Comparison of ENCODE assay signal across 15 mouse cellular contexts in genomic region chr2:90525807-90526206, GRCm38 (mm10). TPM values are rescaled to one million over a fixed set of nuclear protein-coding genes. Genes with fewer than 3 reads are reported as not detected.
A peak's percentile ranks its signal among the peaks of the same experiment; 100 is the strongest.
DNase-seq lines count a peak whose midpoint lies in the region; ATAC-seq and TF ChIP-seq lines count a peak whose summit lies in the region.
"Had no signal": no experiment of that assay in that cellular context is flagged by ENCODE, and none has a peak within 500 bp of the region (broad histone marks: within the 10 kb centered on the region; RNA-seq: fewer than 3 reads in every experiment).

No protein-coding gene starts in this region.

- peaks cover 29% of the 10 kb centered on the region for H3K4me1 ChIP-seq in hindbrain, embryonic 15.5 days (replicated peaks)
- peaks cover 11% of the 10 kb centered on the region; the same call in 1 of the 2 replicates for H3K4me1 ChIP-seq in hindbrain, embryonic 12.5 days
- H3K4me1 ChIP-seq in lung, postnatal 0 days (ENCODE audit: insufficient read depth, low read depth, low read length): peaks cover 5% of the 10 kb centered on the region; the same call in 1 of the 2 replicates
- peaks cover 21% of the 10 kb centered on the region for H3K4me1 ChIP-seq in hindbrain, embryonic 16.5 days (ENCODE audit: control insufficient read depth, insufficient read depth, low read depth, low read length)
- peaks cover 24% of the 10 kb centered on the region for H3K4me1 ChIP-seq in stomach, embryonic 15.5 days
- H3K4me1 ChIP-seq in heart, embryonic 10.5 days: 0 out of 2 replicates have a peak, but pooled peaks cover 3% of the 10 kb centered on the region

- no peaks in the 10 kb centered on the region for H3K9me3 ChIP-seq in hindbrain, embryonic 15.5 days
- H3K9me3 ChIP-seq in hindbrain, embryonic 12.5 days (replicated peaks): no peaks in the 10 kb centered on the region
- H3K9me3 ChIP-seq in lung, postnatal 0 days (ENCODE audit: low read length): no peaks in the 10 kb centered on the region
- no peaks in the 10 kb centered on the region for H3K9me3 ChIP-seq in hindbrain, embryonic 16.5 days (ENCODE audit: control insufficient read depth, low read length)
- no peaks in the 10 kb centered on the region for H3K9me3 ChIP-seq in stomach, embryonic 15.5 days
- no peaks in the 10 kb centered on the region for H3K9me3 ChIP-seq in heart, embryonic 10.5 days
- H3K9me3 ChIP-seq: neural tube, embryonic 12.5 days had no signal

- no peaks in the 10 kb centered on the region for H3K27me3 ChIP-seq in hindbrain, embryonic 15.5 days
- no peaks in the 10 kb centered on the region for H3K27me3 ChIP-seq in hindbrain, embryonic 12.5 days
- H3K27me3 ChIP-seq in lung, postnatal 0 days (replicated peaks; ENCODE audit: insufficient read depth, low read length): no peaks in the 10 kb centered on the region
- H3K27me3 ChIP-seq in hindbrain, embryonic 16.5 days (replicated peaks; ENCODE audit: control insufficient read depth, insufficient read depth, low read length): no peaks in the 10 kb centered on the region
- H3K27me3 ChIP-seq in stomach, embryonic 15.5 days (replicated peaks): no peaks in the 10 kb centered on the region
- no peaks in the 10 kb centered on the region for H3K27me3 ChIP-seq in heart, embryonic 10.5 days (ENCODE audit: insufficient read depth, poor library complexity, severe bottlenecking)
- H3K27me3 ChIP-seq: neural tube, embryonic 12.5 days had no signal

- H3K36me3 ChIP-seq in hindbrain, embryonic 15.5 days: no peaks in the 10 kb centered on the region
- no peaks in the 10 kb centered on the region for H3K36me3 ChIP-seq in hindbrain, embryonic 12.5 days
- H3K36me3 ChIP-seq in lung, postnatal 0 days (ENCODE audit: insufficient read depth, low read length): no peaks in the 10 kb centered on the region
- H3K36me3 ChIP-seq in hindbrain, embryonic 16.5 days (ENCODE audit: control insufficient read depth, insufficient read depth, low read length): no peaks in the 10 kb centered on the region
- H3K36me3 ChIP-seq in stomach, embryonic 15.5 days: no peaks in the 10 kb centered on the region
- no peaks in the 10 kb centered on the region for H3K36me3 ChIP-seq in heart, embryonic 10.5 days
- H3K36me3 ChIP-seq: neural tube, embryonic 12.5 days had no signal

- no peak for TF ChIP-seq EP300 in lung, postnatal 0 days (IDR thresholded peaks at IDR 0.05)

- TF ChIP-seq CTCF in lung, postnatal 0 days (IDR thresholded peaks at IDR 0.05): no peak

- H3K27ac ChIP-seq in hindbrain, embryonic 15.5 days (replicated peaks): peak overlapping the region; percentile 64; the same call in 1 of the 2 replicates
- H3K27ac ChIP-seq in hindbrain, embryonic 12.5 days: no peak overlapping the region; the same call in 1 of the 2 replicates
- peak overlapping the region; percentile 20; the same call in 1 of the 2 replicates for H3K27ac ChIP-seq in lung, postnatal 0 days (ENCODE audit: low read length)
- H3K27ac ChIP-seq in hindbrain, embryonic 16.5 days (ENCODE audit: low read depth, low read length): peak overlapping the region; percentile 69
- peak overlapping the region; percentile 91; the same call in 1 of the 2 replicates for H3K27ac ChIP-seq in stomach, embryonic 15.5 days
- H3K27ac ChIP-seq in heart, embryonic 10.5 days: no peak overlapping the region
- H3K27ac ChIP-seq: macrophage; neural tube, embryonic 12.5 days had no signal

- 81% methylated on average over 14 of the region's 14 CpGs for WGBS in hindbrain, embryonic 15.5 days
- WGBS in hindbrain, embryonic 12.5 days: 85% methylated on average over 14 of the region's 14 CpGs
- WGBS in lung, postnatal 0 days: 55% methylated on average over 14 of the region's 14 CpGs
- WGBS in hindbrain, embryonic 16.5 days: 75% methylated on average over 14 of the region's 14 CpGs
- 71% methylated on average over 14 of the region's 14 CpGs for WGBS in stomach, embryonic 15.5 days
- 79% methylated on average over 14 of the region's 14 CpGs for WGBS in heart, embryonic 10.5 days

- no peak overlapping the region for H3K4me3 ChIP-seq in hindbrain, embryonic 15.5 days
- no peak overlapping the region for H3K4me3 ChIP-seq in hindbrain, embryonic 12.5 days
- no peak overlapping the region for H3K4me3 ChIP-seq in lung, postnatal 0 days (ENCODE audit: low read depth, low read length)
- no peak overlapping the region for H3K4me3 ChIP-seq in hindbrain, embryonic 16.5 days (ENCODE audit: low read length)
- H3K4me3 ChIP-seq in stomach, embryonic 15.5 days (replicated peaks): no peak overlapping the region
- no peak overlapping the region for H3K4me3 ChIP-seq in heart, embryonic 10.5 days
- H3K4me3 ChIP-seq: neural tube, embryonic 12.5 days had no signal

- H3K9ac ChIP-seq in hindbrain, embryonic 15.5 days: no peak overlapping the region
- H3K9ac ChIP-seq in hindbrain, embryonic 12.5 days: no peak overlapping the region
- H3K9ac ChIP-seq in lung, postnatal 0 days (replicated peaks; ENCODE audit: low read depth): no peak overlapping the region
- H3K9ac ChIP-seq in hindbrain, embryonic 16.5 days (ENCODE audit: low read depth, low read length): no peak overlapping the region
- H3K9ac ChIP-seq in stomach, embryonic 15.5 days: no peak overlapping the region
- H3K9ac ChIP-seq: neural tube, embryonic 12.5 days had no signal

- H3K4me2 ChIP-seq in hindbrain, embryonic 15.5 days: 0 out of 2 replicates have a peak overlapping the region, but pooled peaks have one; percentile 1
- no peak overlapping the region for H3K4me2 ChIP-seq in hindbrain, embryonic 12.5 days (replicated peaks)
- no peak overlapping the region for H3K4me2 ChIP-seq in lung, postnatal 0 days (replicated peaks; ENCODE audit: low read depth, low read length)
- no peak overlapping the region; the same call in 1 of the 2 replicates for H3K4me2 ChIP-seq in hindbrain, embryonic 16.5 days (ENCODE audit: low read length)
- H3K4me2 ChIP-seq in stomach, embryonic 15.5 days: peak overlapping the region; percentile 12; the same call in 1 of the 2 replicates

- ATAC-seq in hindbrain, embryonic 15.5 days (ENCODE audit: low FRiP score, low read depth): no peak
- ATAC-seq in hindbrain, embryonic 12.5 days (ENCODE audit: low FRiP score): no peak
- ATAC-seq in lung, postnatal 0 days: no peak
- ATAC-seq in hindbrain, embryonic 16.5 days: no peak
- no peak for ATAC-seq in stomach, embryonic 15.5 days (ENCODE audit: insufficient read depth, low FRiP score, low read depth)

- DNase-seq in lung, postnatal 0 days (ENCODE audit: low spot score): no peak
- no peak for DNase-seq in lung, postnatal 4 days
- DNase-seq in spleen, adult 12 weeks (ENCODE audit: low spot score): no peak
- DNase-seq in heart, embryonic 10.5 days (ENCODE audit: low spot score): no peak
- DNase-seq: cerebellum, postnatal 36 days; gastrocnemius, postnatal 10 days; kidney, adult 18-20 months; right cerebral cortex, adult 18-20 months; thymus, postnatal 25 days had no signal

RNA-seq across cellular contexts. Expression of gene Ptprj, which starts 54.6 kb away (rescaled TPM):
- 5.7 and 6.8 TPM in 2 replicates for polyA plus RNA-seq in hindbrain, embryonic 15.5 days (2015; fragmentation: Nextera tagmentation; extraction: Ambion mirVana)
- 3.5 TPM in 2 replicates for polyA plus RNA-seq in hindbrain, embryonic 12.5 days (2016; fragmentation: Nextera tagmentation; extraction: Ambion mirVana)
- polyA plus RNA-seq in lung, postnatal 0 days (2015; fragmentation: Nextera tagmentation; extraction: Ambion mirVana): 4.2 TPM in 2 replicates
- polyA plus RNA-seq in hindbrain, embryonic 16.5 days (2015; fragmentation: Nextera tagmentation; extraction: Ambion mirVana): 6.0 and 6.8 TPM in 2 replicates
- 4.9 and 5.4 TPM in 2 replicates for polyA plus RNA-seq in stomach, embryonic 15.5 days (2015; fragmentation: Nextera tagmentation; extraction: Ambion mirVana)
- 1.1 and 2.4 TPM in 2 replicates for polyA plus RNA-seq in heart, embryonic 10.5 days (2016; fragmentation: Nextera tagmentation; extraction: Ambion mirVana)

Comparison
In these comparisons a context has a peak if more than half of its experiments do, and no peak if none do; other contexts are left out.
1. H3K27ac ChIP-seq: peak in hindbrain, embryonic 15.5 days (single experiment), lung, postnatal 0 days (single experiment), hindbrain, embryonic 16.5 days (single experiment) and stomach, embryonic 15.5 days (single experiment); none in hindbrain, embryonic 12.5 days (single experiment) and heart, embryonic 10.5 days (single experiment).
2. H3K4me2 ChIP-seq: peak in hindbrain, embryonic 15.5 days (single experiment) and stomach, embryonic 15.5 days (single experiment); none in hindbrain, embryonic 12.5 days (single experiment), lung, postnatal 0 days (single experiment) and hindbrain, embryonic 16.5 days (single experiment).